Mouse (Mus musculus): ENCODE measurements at regions not wholly inside any gene's neighbourhood (a gene's known extent, or its start where the extent isn't known, plus 50 kb on each side); places are given as distances from the start of the nearest gene placed in this dataset.

- TF ChIP-seq GATA4 (IDR thresholded peaks at IDR 0.05; ENCODE audit: insufficient replicate concordance, low read length) = no peak
These were observed 58.5 kb upstream of the Hnrnpa3 start for GRCm38 (mm10) chr2:75600511-75600910.

- no peak for TF ChIP-seq GATA4 (IDR thresholded peaks at IDR 0.05; ENCODE audit: insufficient replicate concordance, low read length)
These were observed 55.7 kb upstream of the Hnrnpa3 start for GRCm38 (mm10) chr2:75603175-75603871.

- no peak for TF ChIP-seq GATA4 (IDR thresholded peaks at IDR 0.05; ENCODE audit: insufficient replicate concordance, low read length)
These were observed 53.4 kb upstream of the Hnrnpa3 start for GRCm38 (mm10) chr2:75605634-75606033.

GRCm38 (mm10) chr2:75607010-75607915 is 51.8 kb upstream of the Hnrnpa3 start:
- TF ChIP-seq GATA4 (IDR thresholded peaks at IDR 0.05; ENCODE audit: insufficient replicate concordance, low read length) = no peak

GRCm38 (mm10) chr2:75607958-75608357 is 51.1 kb upstream of the Hnrnpa3 start:
- TF ChIP-seq GATA4 (IDR thresholded peaks at IDR 0.05; ENCODE audit: insufficient replicate concordance, low read length) = no peak

- no peak for TF ChIP-seq GATA4 (IDR thresholded peaks at IDR 0.05; ENCODE audit: insufficient replicate concordance, low read length)
These were observed 50.6 kb upstream of the Hnrnpa3 start for GRCm38 (mm10) chr2:75608482-75608881.

GRCm38 (mm10) chr2:75609150-75609946 is 49.7 kb upstream of the Hnrnpa3 start:
- TF ChIP-seq GATA4 (IDR thresholded peaks at IDR 0.05; ENCODE audit: insufficient replicate concordance, low read length) = no peak

Measured in liver, adult (tissue).